Mouse (Mus musculus) retina, adult 2 months (tissue): ENCODE measurements around the gene Kif3b.
A peak's percentile ranks its signal among the peaks of the same experiment; 100 is the strongest.
"Not testable (repeated sequence)": the region's sequence is repeated elsewhere in the genome, so short reads cannot be mapped to it uniquely, and the experiment has no call there.

ENCODE experiments used
- DNase-seq: peaks from one replicate; pipeline ENCODE4 v3.0.0-alpha.2; 2012; ENCODE audit warnings: low read depth, low spot score

The Kif3b gene

GRCm38 (mm10) chr2:153290938-153291928, at the start of gene Kif3b:
Gene Kif3b, plus strand, starts transcription at chr2:153291413.
- peak; percentile 73 for DNase-seq

DNA sequence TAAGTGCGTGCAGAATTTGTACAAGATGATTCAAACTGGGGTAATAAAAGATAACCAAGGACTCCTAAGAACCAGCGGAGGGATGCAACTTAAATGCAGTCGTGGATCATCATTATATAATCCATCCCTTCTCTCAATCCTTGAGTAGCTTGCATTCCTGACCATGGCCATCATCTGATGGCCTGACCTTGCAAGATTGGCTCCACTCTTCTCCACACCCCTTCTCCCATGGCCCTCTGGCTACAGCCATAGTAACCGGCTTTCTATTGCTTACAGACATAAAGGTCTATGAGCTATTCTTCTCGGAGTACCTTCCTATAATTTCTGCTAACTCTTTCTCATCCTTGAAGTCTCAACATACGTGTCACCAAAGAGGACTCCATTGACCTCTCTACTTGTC, 49.1 kb upstream of the Kif3b start:
- DNase-seq = no peak

DNA sequence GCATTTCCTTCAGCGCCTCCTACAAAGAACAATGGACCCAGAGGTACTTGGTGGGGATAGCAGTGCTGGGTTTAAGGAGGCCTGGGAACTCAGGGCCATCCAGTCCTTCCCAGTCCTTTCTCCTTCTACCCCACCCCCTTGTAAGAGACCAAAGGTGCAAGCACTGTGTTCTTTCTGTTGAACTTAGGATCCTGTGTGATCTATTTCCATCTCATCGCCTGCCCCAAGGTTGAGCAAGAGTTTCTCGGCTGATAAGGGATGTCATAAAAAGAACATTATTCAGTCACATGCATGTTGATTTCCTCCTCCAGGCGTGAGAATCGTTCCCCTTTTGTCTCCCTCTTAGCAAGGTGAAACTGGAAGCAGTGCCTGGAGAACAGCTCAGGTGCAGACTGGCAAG, 41.5 kb upstream of the Kif3b start:
- DNase-seq = no peak

GRCm38 (mm10) chr2:153256604-153257003, 34.6 kb upstream of the Kif3b start:
- DNase-seq = no peak

- no peak for DNase-seq
Observed at GRCm38 (mm10) chr2:153259030-153259863, 32.0 kb upstream of the Kif3b start.

DNA sequence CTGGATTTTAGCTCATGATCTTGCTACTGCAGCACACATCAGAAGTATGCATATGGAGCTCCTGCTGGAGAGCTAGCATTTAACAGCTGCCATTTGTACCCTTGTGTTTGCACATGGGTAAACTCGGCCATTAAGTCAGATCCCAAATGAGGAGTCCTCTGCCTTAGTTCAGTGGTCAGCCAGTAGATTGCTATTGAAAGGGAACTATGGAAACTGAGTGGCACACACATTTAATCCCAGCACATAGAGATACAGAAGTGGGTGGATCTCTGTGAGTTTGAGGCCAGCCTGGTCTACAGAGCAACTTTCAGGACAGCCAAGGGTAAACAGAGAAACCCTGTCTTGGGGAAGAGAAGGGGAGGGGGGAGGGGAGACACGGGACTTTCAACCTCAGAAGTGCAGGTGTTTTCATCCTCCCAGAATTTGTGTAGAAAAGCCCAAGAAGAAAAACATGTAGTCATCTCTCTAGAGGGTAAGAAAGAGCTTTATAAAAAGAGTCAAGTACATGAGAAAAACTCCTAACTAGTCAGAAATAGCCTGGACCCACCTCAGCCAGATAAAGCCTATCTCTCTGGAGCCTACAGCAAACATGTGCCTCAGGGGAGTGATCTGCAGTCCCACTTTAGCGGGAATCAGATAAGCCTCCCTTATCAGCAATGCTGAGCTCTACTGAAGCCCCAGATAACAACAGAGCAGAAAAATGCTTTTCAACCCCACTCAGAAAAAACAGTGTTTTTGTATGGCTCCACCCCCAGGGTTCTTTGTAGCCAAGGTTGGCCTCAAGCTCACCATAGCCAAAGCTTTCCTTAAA, 31.1 kb upstream of the Kif3b start:
- no peak for DNase-seq

- no peak for DNase-seq
Observed at GRCm38 (mm10) chr2:153263053-153263452, 28.2 kb upstream of the Kif3b start.

DNA sequence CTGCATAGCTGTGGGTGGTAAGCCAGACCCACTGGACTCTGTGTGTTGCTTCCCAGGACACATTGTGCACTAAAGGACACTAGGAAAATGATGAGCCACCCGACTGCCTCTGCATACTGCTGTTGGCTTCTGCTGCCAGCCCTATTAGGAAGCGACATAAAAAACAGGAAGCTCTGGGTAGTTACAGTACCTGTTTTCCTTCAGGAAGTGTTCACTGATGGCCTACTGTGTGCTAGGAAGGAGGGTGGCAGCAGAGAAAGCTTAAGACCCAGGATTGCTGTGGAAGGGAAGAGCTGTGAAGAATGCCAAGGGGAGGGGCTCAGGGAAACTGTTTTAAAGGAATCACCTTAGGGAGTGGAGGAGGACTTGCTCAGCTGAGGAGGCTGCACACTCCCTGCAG, 23.9 kb upstream of the Kif3b start:
- no peak for DNase-seq

GRCm38 (mm10) chr2:153270231-153270915, 20.8 kb upstream of the Kif3b start:
- DNase-seq = not testable (repeated sequence)

DNA sequence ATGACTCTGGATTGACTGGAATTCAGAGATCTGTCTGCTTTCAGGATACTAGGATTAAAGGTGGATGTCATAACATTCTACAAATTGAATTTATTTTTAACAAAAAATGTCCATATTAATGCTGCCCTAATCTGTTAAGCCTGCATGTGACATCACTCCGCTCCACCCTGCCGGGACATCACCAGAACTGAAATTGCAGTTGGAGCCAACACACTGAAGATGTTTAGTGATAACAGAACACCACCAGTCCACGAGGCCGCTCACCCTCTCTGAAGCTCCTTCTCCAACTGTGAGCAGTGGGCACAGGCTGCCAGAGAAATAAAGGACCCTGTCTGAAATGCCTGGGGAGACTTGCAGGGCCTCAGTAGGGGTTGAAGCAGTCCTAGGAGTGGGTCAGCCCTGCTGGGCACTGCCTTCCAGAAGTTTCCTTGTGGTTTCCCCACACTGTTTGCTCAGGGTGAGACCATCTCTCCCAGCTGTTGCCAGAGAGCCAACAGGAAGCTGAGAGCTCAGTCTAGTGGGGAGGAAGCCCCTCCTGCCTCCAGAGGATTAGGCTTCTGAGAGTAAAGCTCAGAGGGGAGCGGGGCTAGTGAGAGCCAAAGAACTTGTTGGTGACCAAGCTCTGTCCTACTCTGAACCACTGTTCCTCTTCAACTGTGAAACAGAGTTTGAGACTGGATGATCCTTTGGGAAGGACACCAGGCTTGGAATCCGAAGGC, 16.9 kb upstream of the Kif3b start:
- DNase-seq = not testable (repeated sequence)

- DNase-seq = no peak
Observed at GRCm38 (mm10) chr2:153274919-153275247, 16.3 kb upstream of the Kif3b start.

DNA sequence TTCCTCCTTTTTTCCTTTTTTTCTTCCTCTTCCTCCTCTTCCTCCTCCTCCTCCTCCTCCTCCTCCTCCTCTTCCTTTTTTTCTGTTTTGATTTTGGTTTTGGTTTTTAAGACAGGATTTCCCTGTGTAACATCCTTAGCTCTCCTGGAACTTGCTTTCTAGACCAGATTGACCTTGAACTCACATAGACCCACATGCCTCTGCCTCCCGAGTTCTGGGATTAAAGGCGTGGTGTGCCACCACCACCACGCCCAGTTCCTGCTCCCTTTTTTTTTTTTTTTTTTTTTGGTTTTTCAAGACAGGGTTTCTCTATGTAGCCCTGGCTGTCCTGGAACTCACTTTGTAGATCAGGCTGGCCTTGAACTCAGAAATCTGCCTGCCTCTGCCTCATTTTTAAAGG, 15.6 kb upstream of the Kif3b start:
- DNase-seq = not testable (repeated sequence)

DNA sequence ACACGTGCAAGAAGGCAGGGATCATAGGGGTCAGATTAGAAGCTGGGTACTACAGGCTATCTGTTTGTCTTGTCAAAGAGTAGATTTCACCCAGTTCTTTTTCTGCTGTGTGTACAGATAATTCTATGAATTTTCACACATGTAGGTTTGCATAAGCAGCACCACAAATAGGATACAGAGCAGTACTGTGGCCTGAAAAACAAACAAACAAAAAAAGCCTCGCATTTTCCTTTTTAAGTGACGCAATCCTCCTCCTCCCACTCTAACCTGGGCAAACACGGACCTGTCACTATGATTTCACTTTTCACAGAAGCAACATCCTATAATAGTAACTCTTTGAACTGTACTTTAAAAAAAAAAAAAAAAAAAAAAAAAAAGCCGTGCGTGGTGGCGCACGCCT, 14.8 kb upstream of the Kif3b start:
- no peak for DNase-seq

DNA sequence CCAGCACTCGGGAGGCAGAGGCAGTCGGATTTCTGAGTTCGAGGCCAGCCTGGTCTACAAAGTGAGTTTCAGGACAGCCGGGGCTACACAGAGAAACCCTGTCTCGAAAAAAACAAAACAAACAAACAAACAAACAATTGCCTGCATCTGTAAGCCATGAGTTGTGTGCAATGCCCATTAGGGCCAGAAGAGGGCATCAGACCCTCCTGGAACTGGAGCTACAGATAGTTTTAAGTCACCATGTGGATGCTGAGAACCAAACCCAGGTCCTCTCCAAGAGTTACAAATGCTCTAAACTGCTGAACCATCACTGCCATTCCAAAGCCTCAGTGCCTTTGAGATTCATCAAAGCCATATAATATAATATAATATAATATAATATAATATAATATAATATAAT, 14.4 kb upstream of the Kif3b start:
- not testable (repeated sequence) for DNase-seq

- DNase-seq = no peak
Observed at GRCm38 (mm10) chr2:153278357-153278756, 12.9 kb upstream of the Kif3b start.

- DNase-seq = no peak
Observed at GRCm38 (mm10) chr2:153283919-153284318, 7.3 kb upstream of the Kif3b start.

GRCm38 (mm10) chr2:153286524-153286923, 4.7 kb upstream of the Kif3b start:
- DNase-seq = no peak

DNA sequence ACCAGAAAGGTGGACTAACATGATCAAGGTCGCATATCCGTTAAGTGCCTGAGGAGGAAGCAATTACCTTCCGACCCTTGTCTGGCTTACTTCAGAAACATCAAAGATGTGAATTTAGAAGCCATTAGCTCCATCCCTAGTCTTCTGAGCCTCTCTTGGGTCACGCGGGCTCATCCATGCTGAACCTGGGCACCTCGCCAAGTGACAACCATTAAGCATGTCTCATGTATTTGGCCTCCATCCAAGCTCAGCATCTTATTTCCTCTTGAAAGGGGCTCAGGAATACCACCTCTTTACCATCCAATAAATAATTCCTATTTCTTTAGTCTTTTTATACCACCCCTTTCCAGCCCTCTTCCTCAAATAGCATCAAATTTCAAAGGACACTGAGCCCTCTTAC, 3.4 kb upstream of the Kif3b start:
- DNase-seq = no peak

GRCm38 (mm10) chr2:153292305-153292861, 1.2 kb downstream of the Kif3b start:
- DNase-seq = no peak

- DNase-seq = no peak
Observed at GRCm38 (mm10) chr2:153295196-153295595, 4.0 kb downstream of the Kif3b start.
